ENCODE assay signal across 17 mouse cellular contexts in genomic region chr15:31999553-31999952, GRCm38 (mm10).
DNase-seq lines count a peak whose midpoint lies in the region; ATAC-seq lines count a peak whose summit lies in the region.
"Had no signal": no experiment of that assay in that cellular context is flagged by ENCODE, and none has a peak within 500 bp of the region (broad histone marks: within the 10 kb centered on the region; RNA-seq: fewer than 3 reads in every experiment).

No protein-coding gene starts in this region.

- no peaks in the 10 kb centered on the region for H3K9me3 ChIP-seq in heart, embryonic 11.5 days (replicated peaks; ENCODE audit: control insufficient read depth, low read length)
- H3K9me3 ChIP-seq in neural tube, embryonic 15.5 days (replicated peaks), result no peaks in the 10 kb centered on the region
- H3K9me3 ChIP-seq: embryonic facial prominence, embryonic 10.5 days; heart, embryonic 13.5 days; hindbrain, embryonic 13.5 days; intestine, embryonic 15.5 days had no signal

- H3K36me3 ChIP-seq in heart, embryonic 11.5 days (ENCODE audit: control insufficient read depth, insufficient read depth, low read length), result no peaks in the 10 kb centered on the region
- H3K36me3 ChIP-seq in neural tube, embryonic 15.5 days, result no peaks in the 10 kb centered on the region
- H3K36me3 ChIP-seq: embryonic facial prominence, embryonic 10.5 days; heart, embryonic 13.5 days; hindbrain, embryonic 13.5 days; intestine, embryonic 15.5 days had no signal

- no peak overlapping the region for H3K27ac ChIP-seq in heart, embryonic 11.5 days (ENCODE audit: low read depth, low read length)
- H3K27ac ChIP-seq in neural tube, embryonic 15.5 days (replicated peaks), result no peak overlapping the region
- H3K27ac ChIP-seq: embryonic facial prominence, embryonic 10.5 days; heart, adult 2 months; heart, embryonic 13.5 days; hindbrain, embryonic 13.5 days; intestine, embryonic 15.5 days had no signal

- no peaks in the 10 kb centered on the region for H3K4me1 ChIP-seq in heart, embryonic 11.5 days (ENCODE audit: control insufficient read depth, insufficient read depth, low read length)
- H3K4me1 ChIP-seq in neural tube, embryonic 15.5 days, result peaks cover 17% of the 10 kb centered on the region
- H3K4me1 ChIP-seq: intestine, embryonic 15.5 days had no signal

- 72% methylated on average over 5 of the region's 5 CpGs for WGBS in heart, embryonic 11.5 days (ENCODE audit: insufficient replicate concordance)
- 63% methylated on average over 5 of the region's 5 CpGs for WGBS in neural tube, embryonic 15.5 days

- DNase-seq in cerebellum, adult 11-12 months, result peak; percentile 55
- no peak for DNase-seq in cerebellum, postnatal 4 days (ENCODE audit: low spot score in 2 of 2)
- peak; percentile 37 for DNase-seq in heart, adult 11 months
- no peak for DNase-seq in neural tube, embryonic 10.5 days (ENCODE audit: extremely low spot score, low spot score)
- DNase-seq in kidney, adult 8-10 months, result no peak
- DNase-seq: adrenal gland, postnatal 10 days; gastrocnemius, postnatal 10 days; heart, adult 2 months; heart, postnatal 4 days; kidney, adult 18-20 months had no signal

- H3K4me2 ChIP-seq in heart, embryonic 11.5 days, result no peak overlapping the region
- no peak overlapping the region for H3K4me2 ChIP-seq in neural tube, embryonic 15.5 days
- H3K4me2 ChIP-seq: heart, embryonic 13.5 days; hindbrain, embryonic 13.5 days; intestine, embryonic 15.5 days had no signal

- no peaks in the 10 kb centered on the region for H3K27me3 ChIP-seq in heart, embryonic 11.5 days (ENCODE audit: control insufficient read depth, insufficient read depth, low read length)
- H3K27me3 ChIP-seq in neural tube, embryonic 15.5 days (replicated peaks), result no peaks in the 10 kb centered on the region
- H3K27me3 ChIP-seq: heart, embryonic 13.5 days; hindbrain, embryonic 13.5 days; intestine, embryonic 15.5 days had no signal

- H3K9ac ChIP-seq in heart, embryonic 11.5 days (ENCODE audit: low read depth, low read length), result no peak overlapping the region
- H3K9ac ChIP-seq in neural tube, embryonic 15.5 days (replicated peaks), result no peak overlapping the region
- H3K9ac ChIP-seq: heart, embryonic 13.5 days; hindbrain, embryonic 13.5 days; intestine, embryonic 15.5 days had no signal

- no peak for ATAC-seq in heart, embryonic 11.5 days (replicated peaks; ENCODE audit: insufficient number of reproducible peaks, low FRiP score, low TSS enrichment)
- 0 out of 2 replicates have a peak, but pooled peaks have one; percentile 15 for ATAC-seq in neural tube, embryonic 15.5 days (ENCODE audit: low FRiP score)
- ATAC-seq: forebrain, embryonic 14.5 days; intestine, embryonic 15.5 days had no signal

- no peak overlapping the region for H3K4me3 ChIP-seq in heart, embryonic 11.5 days (ENCODE audit: low read depth, low read length)
- no peak overlapping the region for H3K4me3 ChIP-seq in neural tube, embryonic 15.5 days (replicated peaks)
- H3K4me3 ChIP-seq: embryonic facial prominence, embryonic 10.5 days; heart, adult 2 months; heart, embryonic 13.5 days; hindbrain, embryonic 13.5 days; intestine, embryonic 15.5 days had no signal

Comparison
In these comparisons a context has a peak if more than half of its experiments do, and no peak if none do; other contexts are left out.
1. DNase-seq: peak in cerebellum, adult 11-12 months (single experiment) and heart, adult 11 months (single experiment); none in cerebellum, postnatal 4 days (0 of 2), neural tube, embryonic 10.5 days (single experiment) and kidney, adult 8-10 months (0 of 2).